Mouse (Mus musculus) kidney, adult 8-10 months (tissue): Measurements from ENCODE around the gene Inha.

Experiments used
- DNase-seq, 2 experiments: peaks; one replicate each; pipeline ENCODE4 v3.0.0; 2022

Inha gene

DNA sequence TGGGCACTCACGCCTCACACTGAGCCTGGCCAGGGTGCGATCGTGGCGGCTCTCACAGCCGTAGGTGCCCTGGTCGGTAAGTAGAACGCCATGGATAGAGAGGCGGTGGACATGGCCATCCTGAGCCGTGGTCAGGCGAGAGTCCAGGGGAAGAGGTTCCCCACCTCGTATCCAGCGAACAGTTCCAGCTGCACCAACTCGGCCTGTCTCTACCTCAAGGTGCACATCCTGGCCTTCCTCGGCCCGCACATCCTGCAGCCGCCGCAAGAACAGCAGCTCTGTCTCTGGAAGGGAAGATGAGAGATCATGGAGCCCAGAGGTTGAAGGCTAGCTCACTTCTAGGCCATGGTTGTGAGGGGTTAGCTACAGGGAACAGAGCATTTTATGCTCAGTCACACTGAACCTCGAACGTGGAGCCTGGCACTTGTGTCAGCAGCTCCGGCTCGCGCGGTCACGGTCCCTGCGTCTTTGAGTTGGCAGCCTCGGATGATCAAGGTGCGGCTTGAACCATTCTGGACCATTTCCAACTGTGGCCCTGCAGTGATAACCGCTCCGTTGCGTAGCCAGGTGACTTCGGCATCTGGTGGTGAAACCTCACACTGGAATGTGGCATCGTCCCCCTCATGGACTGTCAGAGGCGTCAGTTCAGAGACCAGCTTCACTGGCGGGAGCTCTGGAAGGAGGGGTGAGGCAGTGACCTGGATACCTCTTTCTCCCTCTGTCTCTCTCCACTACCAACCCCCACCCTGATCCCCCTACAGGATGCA is 15.9 kb upstream of the Inha start:
- DNase-seq, result no peak

DNA sequence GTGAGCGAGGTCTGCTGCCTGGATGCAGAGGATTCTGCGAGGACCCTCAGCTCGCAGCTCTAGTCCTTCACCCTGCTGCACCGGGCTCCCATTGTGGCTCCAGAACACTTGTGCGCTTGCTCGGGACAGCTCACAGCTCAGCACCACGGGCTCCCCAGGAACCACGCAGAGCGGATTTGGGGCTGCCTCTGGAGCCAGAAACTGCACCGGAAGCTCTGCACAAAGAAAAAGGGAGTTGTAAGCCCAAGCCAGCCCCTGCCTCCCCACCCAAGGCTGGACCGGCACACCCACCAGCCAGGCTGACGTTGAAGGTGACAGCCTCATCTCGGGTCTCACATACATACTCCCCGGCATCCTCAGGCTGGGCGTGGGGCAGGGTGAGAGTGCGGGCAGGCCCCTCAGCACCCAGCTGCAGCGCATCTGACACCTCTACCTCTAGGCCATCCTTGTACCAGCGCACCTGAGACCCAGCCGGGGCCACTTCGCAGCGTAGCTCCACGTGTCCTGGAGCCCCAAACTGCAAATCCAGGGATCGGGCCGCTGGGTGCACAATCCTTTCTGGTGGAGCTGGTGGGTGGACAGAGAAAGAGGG is 14.2 kb upstream of the Inha start:
- DNase-seq, result no peak

DNA sequence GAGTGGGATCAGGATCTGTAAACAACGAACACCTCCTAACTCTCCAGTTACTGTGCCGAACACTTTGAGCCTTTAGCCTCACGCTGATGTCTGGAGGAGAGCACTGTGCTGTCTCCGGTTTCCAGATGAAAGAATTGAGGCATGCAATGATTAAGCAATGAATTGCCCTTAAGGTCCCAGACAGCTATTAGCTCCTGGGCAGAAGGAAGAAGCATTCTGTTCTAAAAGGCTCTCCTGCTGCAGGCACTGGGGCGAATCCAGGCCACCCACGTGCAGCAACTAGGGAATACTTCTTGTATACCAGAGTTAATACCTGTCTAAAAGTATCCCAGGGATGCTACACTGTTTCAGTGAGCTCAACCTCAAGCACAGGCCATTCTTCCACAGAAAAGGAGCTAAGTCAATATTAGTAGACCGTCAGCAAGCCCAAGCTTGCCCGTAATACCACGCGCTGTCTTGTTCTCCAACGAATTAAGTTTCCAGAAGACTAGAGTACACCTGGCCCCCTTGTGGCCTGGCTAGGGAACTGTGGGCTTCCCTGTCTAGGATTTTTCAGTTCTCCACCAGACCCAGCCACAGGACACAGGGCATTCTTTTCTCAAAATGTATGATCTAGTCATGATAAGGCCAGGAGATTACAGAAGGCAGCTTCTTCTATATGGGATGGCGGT is 11.9 kb upstream of the Inha start:
- peak in 1 of 2 experiments; percentile 48 for DNase-seq

DNA sequence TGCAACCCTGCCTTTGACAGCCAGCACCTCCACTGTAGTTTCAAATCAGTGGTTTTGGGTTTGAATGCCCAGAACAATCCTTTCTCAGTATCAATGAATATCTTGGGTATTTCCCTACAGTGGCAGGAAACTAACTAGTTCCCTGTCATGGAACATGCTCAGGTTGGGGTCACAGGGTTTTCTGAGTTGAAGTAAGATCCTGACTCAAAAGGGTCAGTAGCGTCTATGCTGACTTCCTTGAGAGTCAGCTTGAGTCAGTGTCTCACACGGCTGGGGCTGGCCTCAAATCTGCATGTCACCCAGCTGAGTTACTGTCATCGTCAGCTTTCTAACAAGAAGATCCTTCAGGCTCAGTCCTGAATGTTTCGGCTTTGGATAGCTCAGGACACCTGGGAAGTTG is 8.0 kb upstream of the Inha start:
- no peak for DNase-seq

DNA sequence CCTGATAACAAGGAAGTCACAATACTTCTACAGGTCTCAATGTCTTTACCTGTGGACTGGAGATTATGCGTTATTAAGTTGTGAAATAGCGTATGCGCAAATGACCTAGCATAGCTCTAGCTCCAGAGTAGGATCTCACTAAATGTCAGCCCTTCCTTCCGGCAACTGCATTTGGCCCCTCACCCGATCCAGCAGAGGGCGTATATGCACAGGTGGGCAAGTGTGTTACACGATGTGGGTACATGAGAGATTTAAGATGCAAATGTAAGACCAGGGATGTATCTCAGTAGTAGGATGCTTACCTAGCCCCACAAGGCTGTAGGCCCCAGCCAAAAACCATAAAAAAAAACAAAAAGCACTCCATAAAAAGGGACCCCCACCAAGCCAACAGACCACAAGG is 7.4 kb upstream of the Inha start:
- DNase-seq, result no peak

DNA sequence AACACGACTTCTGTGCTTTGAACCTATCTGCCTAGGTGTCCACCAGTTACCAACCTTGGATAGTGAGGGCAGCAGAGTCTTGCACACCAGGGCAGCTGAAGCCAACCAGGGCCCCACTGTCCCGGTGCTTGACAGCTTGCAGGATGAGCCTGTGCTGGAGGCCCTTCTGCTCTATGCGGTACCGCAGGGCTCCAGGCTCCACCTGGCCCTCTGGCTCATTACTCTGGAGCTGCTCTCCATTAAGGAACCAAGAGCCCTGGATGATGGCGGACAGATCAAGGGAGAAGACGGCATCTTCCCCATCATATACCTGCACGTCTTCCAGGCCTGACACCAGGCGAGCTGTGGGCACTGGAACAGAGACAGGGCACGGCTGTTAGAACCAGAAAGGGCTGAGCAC is 5.0 kb upstream of the Inha start:
- no peak for DNase-seq

DNA sequence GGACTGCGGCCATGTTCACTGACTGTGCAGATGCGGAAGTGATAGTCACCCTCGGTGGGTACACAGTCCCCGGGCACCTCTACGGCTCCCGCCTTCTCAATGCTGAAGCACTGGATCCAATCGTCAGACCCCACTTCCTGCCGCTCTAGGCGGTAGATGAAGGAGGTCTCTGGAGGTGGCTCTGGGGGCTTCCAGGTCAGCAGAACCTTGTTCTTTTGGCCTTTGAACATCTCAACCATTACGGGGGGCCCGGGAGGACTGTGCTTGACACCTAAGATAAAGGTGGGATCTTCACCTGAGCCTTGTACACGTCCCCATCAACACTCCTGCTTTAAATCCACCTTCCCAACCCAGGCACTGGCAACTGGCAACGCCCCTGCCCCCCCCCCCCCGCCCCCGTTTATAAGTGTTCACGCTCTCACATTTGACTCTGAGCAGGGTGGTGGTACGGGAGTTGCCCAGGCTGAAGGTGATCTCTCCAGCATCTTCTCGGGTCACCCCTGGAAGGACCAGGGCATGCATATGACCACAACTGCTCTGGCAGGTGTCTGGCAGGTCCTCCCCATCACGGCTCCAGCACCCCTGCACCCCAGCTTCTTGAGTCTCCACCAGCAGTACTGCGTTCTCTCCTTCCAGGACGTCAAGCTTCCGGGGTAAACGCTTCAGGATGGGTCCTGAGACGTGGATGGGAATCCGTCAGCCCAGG is 3.8 kb upstream of the Inha start:
- no peak for DNase-seq

DNA sequence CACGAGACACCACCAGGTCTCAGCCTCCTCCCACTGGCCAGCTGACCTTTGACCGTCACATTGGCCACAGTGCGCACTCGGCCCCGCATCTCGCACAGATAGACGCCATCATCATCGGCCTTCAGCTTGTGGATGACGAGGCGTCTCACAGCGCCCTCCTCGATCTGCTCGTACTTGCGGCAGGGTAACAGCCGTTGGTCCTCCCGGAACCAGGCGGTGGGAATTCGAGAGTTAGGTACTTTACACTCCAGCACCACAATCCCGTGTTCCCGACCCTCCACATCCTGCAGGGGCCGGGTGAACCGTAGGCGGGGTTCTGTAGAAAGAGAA is 3.3 kb upstream of the Inha start:
- DNase-seq, result no peak

DNA sequence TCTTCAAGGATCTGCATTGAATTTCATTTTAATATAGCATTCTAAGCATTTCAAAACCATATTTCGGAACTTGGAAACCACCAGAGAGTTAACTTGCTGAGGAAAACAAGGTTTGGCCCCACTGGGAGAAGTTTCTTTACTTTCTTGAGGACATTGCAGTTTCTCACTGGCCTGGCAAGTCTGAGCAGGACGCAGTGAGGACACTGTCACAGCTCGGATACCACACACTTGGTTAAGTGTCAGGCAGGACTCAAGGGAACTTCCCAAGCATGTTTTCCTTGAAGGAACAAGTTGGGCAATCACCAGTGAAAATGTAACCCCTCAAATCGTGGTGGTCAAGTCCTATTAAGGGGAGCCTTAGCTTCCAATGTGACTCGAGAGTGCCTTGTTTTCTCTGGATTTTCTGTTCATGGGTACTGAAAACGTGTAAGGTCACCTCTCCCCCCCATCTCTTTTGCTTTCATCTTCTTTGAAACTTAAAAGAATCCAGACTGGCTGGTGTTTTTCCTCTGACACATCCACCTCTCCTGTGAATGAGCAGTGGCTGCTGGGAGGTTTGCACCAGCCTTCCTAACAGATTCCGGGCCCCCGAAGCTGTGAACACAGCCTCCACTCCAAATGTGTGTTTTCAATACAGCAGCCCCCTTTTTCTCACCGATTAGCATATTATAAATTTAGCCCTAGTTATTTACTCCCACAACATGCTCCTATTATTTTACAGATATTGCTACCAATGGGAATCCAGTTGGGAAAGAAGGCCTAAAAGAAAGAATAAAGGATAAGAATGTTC is 2.4 kb upstream of the Inha start:
- no peak for DNase-seq

DNA sequence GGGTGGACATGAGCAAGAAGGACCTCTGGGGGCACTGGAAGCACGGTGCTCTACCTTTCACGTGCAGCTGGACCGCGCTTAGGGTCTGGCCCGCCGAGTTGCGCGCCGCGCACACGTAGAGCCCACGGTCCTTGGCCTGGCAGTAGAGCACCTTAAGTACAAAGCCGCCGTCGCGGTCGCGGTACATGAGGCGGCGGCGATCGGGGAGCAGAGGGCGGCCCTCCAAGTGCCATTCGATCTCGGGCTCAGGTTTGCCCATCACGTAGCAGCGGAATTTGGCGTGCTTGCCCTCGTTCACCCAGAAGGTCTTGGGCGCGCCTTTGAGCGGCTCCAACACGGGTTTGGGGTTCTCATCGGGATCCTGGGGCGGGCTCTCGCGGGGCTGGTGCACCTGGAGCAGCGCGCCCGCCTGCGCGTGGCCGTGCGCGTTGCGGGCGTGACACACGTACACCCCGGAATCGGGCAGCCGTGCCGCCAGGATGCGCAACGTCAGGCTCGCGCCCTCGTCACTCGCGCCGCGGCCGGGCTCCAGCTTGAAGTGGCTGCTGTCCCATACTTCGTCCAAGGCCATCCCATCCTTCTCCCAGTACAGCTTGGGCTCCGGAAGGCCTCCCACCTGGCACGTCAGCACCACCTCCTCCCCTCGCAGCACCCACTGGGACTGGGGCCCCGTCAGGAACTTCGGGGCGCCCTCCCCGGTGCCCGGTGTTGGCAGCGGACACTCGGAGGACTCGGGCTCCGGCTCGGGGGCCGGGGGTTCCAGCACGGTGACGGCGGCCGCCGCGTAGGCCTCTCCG is 1.5 kb upstream of the Inha start:
- DNase-seq, result no peak

DNA sequence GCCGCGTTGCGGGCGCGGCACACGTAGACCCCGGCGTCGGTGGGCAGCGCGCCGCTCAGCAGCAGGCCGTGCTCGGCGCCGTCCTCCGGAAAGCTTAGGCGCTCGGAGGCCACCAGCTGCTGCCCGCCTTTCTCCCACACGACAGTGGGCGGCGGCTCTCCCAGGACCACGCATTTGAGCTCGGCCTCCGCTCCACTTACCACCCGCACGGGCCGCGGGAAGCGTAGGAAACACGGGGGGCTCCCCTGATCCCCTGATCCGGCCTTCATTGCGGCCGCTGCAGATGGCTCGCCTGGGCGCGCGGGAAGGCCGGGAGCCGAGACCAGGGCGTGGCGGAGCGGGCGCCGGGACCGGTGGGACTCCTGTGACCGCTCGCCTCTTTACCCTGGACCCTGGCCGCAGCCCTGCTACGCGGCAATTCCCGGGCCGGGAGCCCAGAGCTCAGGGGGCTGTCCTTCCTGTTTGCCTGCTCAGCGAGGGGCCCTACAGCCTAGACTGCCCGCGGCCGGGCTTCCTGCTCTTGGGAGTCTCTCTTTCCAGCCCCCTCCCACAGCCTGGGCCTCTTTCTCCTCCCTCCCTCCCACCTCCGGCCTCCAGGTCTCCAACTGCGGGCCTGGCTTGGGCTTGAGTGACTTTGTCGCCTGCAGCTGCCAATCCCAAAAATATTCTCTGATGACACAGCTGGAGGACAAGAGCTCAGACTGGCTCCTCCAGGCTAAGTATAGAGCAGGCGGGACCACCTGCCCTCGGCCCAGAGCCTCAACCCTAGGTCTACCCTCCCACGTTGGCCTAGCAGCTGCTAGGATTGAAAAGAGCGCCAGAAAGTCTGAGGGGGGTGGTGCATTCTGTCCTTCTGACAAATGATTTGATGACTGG is 683 bp upstream of the Inha start, which contains the start of gene Obsl1:
Gene Obsl1 (minus strand): TSS at position 497 of the 876 bp plus-strand sequence.
- DNase-seq, result peak in 1 of 2 experiments; percentile 15

DNA sequence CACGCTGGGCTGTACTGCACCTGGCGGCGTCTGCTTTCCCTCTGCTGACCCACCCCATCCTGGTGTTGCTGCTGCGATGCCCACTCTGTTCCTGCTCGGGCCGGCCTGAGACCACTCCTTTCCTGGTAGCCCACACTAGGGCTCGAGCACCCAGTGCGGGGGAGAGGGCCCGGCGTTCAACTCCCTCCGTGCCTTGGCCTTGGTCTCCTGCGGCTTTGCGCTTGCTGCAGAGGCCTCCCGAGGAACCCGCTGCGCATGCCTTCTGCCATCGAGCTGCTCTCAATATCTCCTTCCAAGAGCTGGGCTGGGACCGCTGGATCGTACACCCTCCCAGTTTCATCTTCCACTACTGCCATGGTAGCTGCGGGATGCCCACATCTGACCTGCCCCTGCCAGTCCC is 2.7 kb downstream of the Inha start:
- DNase-seq, result no peak

DNA sequence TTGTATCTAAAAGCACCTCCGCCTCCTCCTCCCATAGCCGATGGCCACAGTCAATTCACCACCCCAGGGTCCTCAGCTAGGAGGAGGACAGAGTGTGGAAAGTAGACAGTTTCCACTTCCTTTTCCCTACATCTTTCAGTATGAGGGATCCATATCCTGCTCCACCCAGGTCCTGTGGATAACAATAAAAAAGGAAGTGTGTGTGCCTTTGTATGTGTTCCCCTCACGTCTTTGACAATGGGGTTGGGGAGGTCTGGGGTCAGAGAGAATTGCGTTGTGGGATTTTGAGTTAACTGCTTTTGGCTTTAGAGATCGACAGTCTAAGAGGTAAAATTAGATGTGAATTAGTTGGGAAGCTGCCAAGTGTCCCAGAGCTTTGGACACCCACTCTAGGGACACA is 3.3 kb downstream of the Inha start:
- no peak for DNase-seq

DNA sequence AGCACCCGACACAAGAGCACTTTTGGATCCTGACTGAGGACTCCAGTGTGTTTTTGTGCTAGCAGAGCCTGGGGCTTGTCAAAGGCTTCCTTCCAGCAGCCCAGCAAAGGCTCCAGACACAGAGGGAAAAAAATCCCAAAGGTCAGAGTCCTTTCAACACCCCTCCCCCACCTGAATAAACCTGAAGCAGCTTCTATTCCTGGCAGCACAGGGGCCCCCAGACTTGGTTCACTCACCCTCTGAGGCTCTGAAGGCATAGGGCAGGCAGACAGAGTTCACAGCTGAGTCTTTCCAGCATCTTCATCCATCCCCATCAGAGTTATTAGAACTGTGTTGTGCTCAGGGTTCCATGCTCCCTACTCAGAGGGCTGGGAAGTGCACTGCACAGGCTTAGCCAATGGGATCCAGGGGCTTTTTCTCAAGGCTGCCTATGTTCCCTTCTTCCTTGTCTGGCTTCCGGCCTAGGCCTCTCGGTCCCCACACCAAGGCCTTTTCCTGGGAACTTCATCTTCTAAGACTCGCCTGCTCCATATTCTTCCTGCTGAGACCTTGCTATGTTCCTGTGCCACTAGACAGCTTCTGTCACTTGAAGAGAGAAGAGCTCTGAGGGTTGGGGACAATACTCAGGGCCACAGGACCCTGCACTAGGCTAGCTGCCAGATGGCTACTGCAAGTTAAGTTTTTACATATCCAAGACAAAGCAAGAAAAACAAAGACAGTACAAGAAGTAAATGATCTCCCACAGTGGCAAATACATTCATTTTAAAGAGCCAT is 4.7 kb downstream of the Inha start:
- peak in 1 of 2 experiments; percentile 19 for DNase-seq

DNA sequence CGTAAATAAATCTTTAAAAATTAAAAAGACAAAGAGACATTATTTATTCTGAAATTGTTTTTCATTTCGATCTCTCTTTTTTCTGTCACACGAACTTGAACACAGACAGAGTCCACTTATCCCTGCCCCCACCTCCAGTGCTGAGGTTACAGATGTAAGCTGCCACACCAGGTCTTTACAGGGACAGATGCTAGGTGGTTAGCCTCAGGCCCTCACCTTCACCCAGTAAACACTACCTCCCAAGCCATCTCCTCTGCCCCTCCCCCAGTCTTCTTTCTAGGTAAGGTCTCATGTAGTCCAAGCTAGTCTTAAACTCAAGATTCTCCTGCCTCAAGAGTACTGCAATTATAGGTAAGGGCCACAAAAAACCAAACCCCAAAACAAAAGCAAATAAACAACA is 5.7 kb downstream of the Inha start:
- DNase-seq, result no peak

DNA sequence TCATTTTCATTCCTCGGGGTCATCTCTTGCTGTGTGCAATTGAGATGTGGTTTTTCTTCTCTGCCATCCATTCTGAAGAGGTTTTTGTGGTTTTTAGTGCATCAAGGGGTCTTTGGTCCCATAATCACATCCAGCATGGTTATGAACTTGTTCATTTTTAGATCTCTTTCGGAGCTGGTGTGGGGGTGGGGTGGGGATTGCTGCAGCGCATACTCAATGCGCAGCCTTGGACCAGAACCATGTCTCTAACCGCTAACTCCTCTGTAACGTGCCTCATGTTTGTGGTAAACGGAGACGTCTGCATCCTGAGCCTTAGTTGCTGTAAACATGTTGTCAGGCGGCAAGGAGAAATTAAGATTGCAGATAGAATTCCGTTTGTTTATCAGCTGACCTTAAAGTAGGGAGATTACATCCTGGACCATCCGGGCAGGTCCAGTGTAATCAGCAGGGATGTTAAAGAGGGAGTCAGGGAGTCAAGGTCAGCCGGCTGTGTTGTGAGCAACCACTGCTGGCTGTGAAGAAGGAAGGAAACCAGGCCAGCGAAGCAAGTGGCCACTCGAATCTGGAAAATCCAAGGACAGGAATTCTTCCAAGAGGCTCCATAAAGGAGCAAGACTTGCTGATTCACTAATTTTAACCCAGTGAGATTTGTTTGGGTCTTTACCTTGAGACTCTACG is 10.0 kb downstream of the Inha start:
- no peak for DNase-seq

DNA sequence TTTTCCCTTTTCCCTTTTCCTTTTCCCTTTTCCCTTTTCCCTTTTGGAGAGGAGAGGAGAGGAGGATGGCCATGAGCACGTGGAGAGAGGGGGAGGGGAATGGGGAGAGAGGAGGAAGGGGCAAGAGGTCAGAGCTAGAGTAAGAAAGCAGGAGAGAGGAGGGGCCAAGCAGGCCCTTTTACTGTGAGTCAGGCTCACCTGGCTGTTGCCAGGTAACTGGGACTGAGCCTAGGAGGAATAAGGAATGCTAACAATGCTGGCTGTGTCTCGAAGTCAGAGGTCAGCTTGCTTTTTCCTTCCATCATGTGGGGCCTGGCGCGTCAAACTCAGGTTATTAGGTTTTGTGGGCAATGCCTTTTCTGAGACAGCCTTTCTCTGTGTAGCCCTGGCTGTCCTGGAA is 11.1 kb downstream of the Inha start:
- DNase-seq, result no peak

DNA sequence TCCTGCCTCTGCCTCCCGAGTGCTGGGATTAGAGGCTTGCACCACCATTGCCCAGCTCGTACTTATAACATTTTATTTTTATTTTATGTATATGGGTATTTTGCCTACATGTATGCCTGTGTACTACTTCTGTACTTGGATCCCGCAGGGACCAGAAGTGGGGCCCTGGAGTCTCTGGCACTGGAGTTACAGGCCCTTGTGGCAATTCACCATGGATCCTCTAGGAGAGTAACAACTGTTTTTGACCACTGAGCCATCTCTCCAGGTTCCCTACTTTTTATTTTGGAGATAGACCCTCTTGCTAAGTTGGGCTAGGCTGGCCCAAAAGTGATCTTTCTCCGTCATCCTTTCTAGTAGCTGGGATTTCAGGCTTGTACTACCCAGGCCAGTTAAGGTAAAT is 11.6 kb downstream of the Inha start:
- DNase-seq, result no peak

DNA sequence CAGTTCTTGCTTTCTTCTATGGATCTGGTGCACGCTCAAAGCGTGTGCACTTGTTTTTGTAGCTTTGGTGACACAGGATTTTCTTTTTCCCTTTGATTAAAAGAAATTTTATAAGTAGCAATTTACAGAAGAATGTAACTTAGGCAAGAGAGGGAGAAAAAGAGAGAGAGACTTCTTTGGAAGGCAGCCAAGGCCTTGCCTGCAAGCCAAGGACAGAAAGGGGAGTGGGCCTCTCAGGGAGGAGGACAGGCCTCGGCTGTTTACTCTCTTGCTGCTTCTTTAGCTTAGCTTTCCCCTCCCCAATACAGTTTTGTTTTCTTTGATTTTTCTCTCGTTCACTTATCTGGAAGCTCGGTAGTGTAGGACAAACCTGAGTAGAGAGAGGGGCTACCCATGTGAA is 12.7 kb downstream of the Inha start:
- DNase-seq, result no peak
